Mouse (Mus musculus): Measurements from ENCODE around the gene Gm10153.
"Not testable (repeated sequence)": the region's sequence is repeated elsewhere in the genome, so short reads cannot be mapped to it uniquely, and the experiment has no call there.

The Gm10153 gene

GRCm38 (mm10) chr7:142143506-142144010 lies 46.6 kb downstream of the Gm10153 start:
- not testable (repeated sequence) for DNase-seq (ENCODE audit: low spot score)

- no peak for DNase-seq (ENCODE audit: low spot score)
Observed at GRCm38 (mm10) chr7:142140696-142141095, 49.5 kb downstream of the Gm10153 start.
